Mouse (Mus musculus) heart, embryonic 11.5 days (tissue): Measurements from ENCODE around the gene Iqca. TPM values are rescaled to one million over a fixed set of nuclear protein-coding genes. Genes with fewer than 3 reads are reported as not detected.

ENCODE experiments used
- ATAC-seq: fragments of 200-750 bp; cut with Nextera tagmentation; replicated peaks from 2 replicates; pipeline ENCODE4 v1.8.0; 2017; ENCODE audit warnings: moderate library complexity; ENCODE audit not compliant: insufficient number of reproducible peaks, low FRiP score, low TSS enrichment
- H3K27ac ChIP-seq: fragments of 300-500 bp; sonication (generic); 2 replicates; pipeline ENCODE4 v1.5.1; 2014; ENCODE audit warnings: mild to moderate bottlenecking, low read depth, low read length
- H3K27me3 ChIP-seq: fragments of 300-500 bp; sonication (generic); 2 replicates; pipeline ENCODE4 v1.6.1; 2014; ENCODE audit warnings: mild to moderate bottlenecking, low read length, mixed read lengths; ENCODE audit not compliant: control insufficient read depth, insufficient read depth
- H3K36me3 ChIP-seq: fragments of 300-500 bp; sonication (generic); 2 replicates; pipeline ENCODE4 v1.6.1; 2014; ENCODE audit warnings: mild to moderate bottlenecking, low read length, moderate library complexity, mixed read lengths; ENCODE audit not compliant: control insufficient read depth, insufficient read depth
- H3K4me1 ChIP-seq: fragments of 300-500 bp; sonication (generic); 2 replicates; pipeline ENCODE4 v1.6.1; 2014; ENCODE audit warnings: low read length; ENCODE audit not compliant: control insufficient read depth, insufficient read depth
- H3K4me2 ChIP-seq: fragments of 300-500 bp; sonication (generic); 2 replicates; pipeline ENCODE4 v1.6.1; 2014; ENCODE audit warnings: mild to moderate bottlenecking, moderate library complexity
- H3K4me3 ChIP-seq: fragments of 300-500 bp; sonication (generic); 2 replicates; pipeline ENCODE4 v1.5.1; 2014; ENCODE audit warnings: low read depth, low read length
- H3K9ac ChIP-seq: fragments of 300-500 bp; sonication (generic); 2 replicates; pipeline ENCODE4 v1.6.1; 2014; ENCODE audit warnings: mild to moderate bottlenecking, low read depth, low read length, moderate library complexity
- H3K9me3 ChIP-seq: fragments of 300-500 bp; sonication (generic); replicated peaks from 2 replicates; pipeline ENCODE4 v1.6.1; 2016; ENCODE audit warnings: low read length; ENCODE audit not compliant: control insufficient read depth
- WGBS: fragments of 180-500 bp; shearing (Covaris S2); extraction: QIAGEN DNeasy Blood & Tissue Kit; methylation state at CpG from one replicate; pipeline ENCODE4 v1.1.7; 2014; ENCODE audit not compliant: insufficient replicate concordance; 5-methylcytosine and 5-hydroxymethylcytosine counted together
- polyA plus RNA-seq: library from polyadenylated mRNA; unstranded; fragments of >200 nt; fragmentation: Nextera tagmentation; extraction: Ambion mirVana; gene quantifications from 2 replicates; pipeline ENCODE4 v1.2.1, GENCODE M21; 2014

The Iqca gene
- not detected in 2 replicates for polyA plus RNA-seq

- Histone ChIP-seq H3K27ac (no peak within 1 kb of the TSS), H3K27me3 (peaks cover 24% of the 10 kb centered on the region)
- WGBS: 4% methylated on average over 18 of the region's 18 CpGs
These were observed at the start of gene Iqca for GRCm38 (mm10) chr1:90153099-90153744. Gene Iqca, minus strand, starts transcription at chr1:90153401.

GRCm38 (mm10) chr1:90202207-90202978, 49.2 kb upstream of the Iqca start:
- H3K27ac ChIP-seq: no peak overlapping the region
- H3K9ac ChIP-seq: 0 out of 2 replicates have a peak overlapping the region, but pooled peaks have one; percentile 2
- no peaks in the 10 kb centered on the region for H3K36me3 ChIP-seq
- H3K4me1 ChIP-seq: peaks cover 13% of the 10 kb centered on the region
- ATAC-seq: no peak; the same call in 1 of the 2 replicates
- H3K27me3 ChIP-seq: peaks cover 2% of the 10 kb centered on the region; the same call in 1 of the 2 replicates
- H3K4me2 ChIP-seq: peak overlapping the region; percentile 64
- WGBS: 8% methylated on average over 23 of the region's 23 CpGs
- H3K4me3 ChIP-seq: peak overlapping the region; percentile 4; the same call in 1 of the 2 replicates
- H3K9me3 ChIP-seq: no peaks in the 10 kb centered on the region

More at GRCm38 (mm10) chr1:90153099-90153744, at the start of gene Iqca:
- ATAC-seq: peak; percentile 83
- peaks cover 24% of the 10 kb centered on the region for H3K4me1 ChIP-seq
- H3K4me3 ChIP-seq: peak within 1 kb of the TSS; percentile 13; the same call in 1 of the 2 replicates
- peak within 1 kb of the TSS; percentile 62 for H3K4me2 ChIP-seq
- H3K9ac ChIP-seq: 0 out of 2 replicates have a peak within 1 kb of the TSS, but pooled peaks have one; percentile 12
- no peaks in the 10 kb centered on the region for H3K36me3 ChIP-seq
- H3K9me3 ChIP-seq: no peaks in the 10 kb centered on the region

GRCm38 (mm10) chr1:90201655-90202054, 48.5 kb upstream of the Iqca start:
- Histone ChIP-seq H3K4me1 (peaks cover 6% of the 10 kb centered on the region), H3K4me3 (no peak overlapping the region), H3K4me2 (no peak overlapping the region), H3K9me3 (no peaks in the 10 kb centered on the region), H3K27me3 (peaks cover 2% of the 10 kb centered on the region; the same call in 1 of the 2 replicates), H3K27ac (no peak overlapping the region), H3K36me3 (no peaks in the 10 kb centered on the region), H3K9ac (no peak overlapping the region)
- ATAC-seq: no peak
- 51% methylated on average over 2 of the region's 2 CpGs for WGBS

GRCm38 (mm10) chr1:90201246-90201645, 48.0 kb upstream of the Iqca start:
- Histone ChIP-seq H3K36me3 (no peaks in the 10 kb centered on the region), H3K9ac (no peak overlapping the region), H3K27ac (no peak overlapping the region), H3K4me3 (no peak overlapping the region), H3K4me1 (peaks cover 3% of the 10 kb centered on the region), H3K27me3 (peaks cover 2% of the 10 kb centered on the region; the same call in 1 of the 2 replicates), H3K4me2 (no peak overlapping the region), H3K9me3 (no peaks in the 10 kb centered on the region)
- ATAC-seq: no peak
- WGBS: 75% methylated on average over 5 of the region's 5 CpGs

- Histone ChIP-seq H3K27me3 (peaks cover 2% of the 10 kb centered on the region; the same call in 1 of the 2 replicates), H3K9me3 (no peaks in the 10 kb centered on the region), H3K9ac (no peak overlapping the region), H3K4me1 (no peaks in the 10 kb centered on the region), H3K36me3 (no peaks in the 10 kb centered on the region), H3K4me2 (no peak overlapping the region), H3K27ac (no peak overlapping the region), H3K4me3 (no peak overlapping the region)
- ATAC-seq: no peak
- WGBS: 89% methylated on average over 6 of the region's 6 CpGs
These were observed 35.8 kb upstream of the Iqca start for GRCm38 (mm10) chr1:90189046-90189445.

GRCm38 (mm10) chr1:90186874-90187273, 33.7 kb upstream of the Iqca start:
- ATAC-seq: no peak
- no peak overlapping the region for H3K4me3 ChIP-seq
- peaks cover 2% of the 10 kb centered on the region; the same call in 1 of the 2 replicates for H3K27me3 ChIP-seq
- H3K9me3 ChIP-seq: no peaks in the 10 kb centered on the region
- no peak overlapping the region for H3K4me2 ChIP-seq
- no peaks in the 10 kb centered on the region for H3K36me3 ChIP-seq
- H3K9ac ChIP-seq: no peak overlapping the region
- 83% methylated on average over 5 of the region's 5 CpGs for WGBS
- no peak overlapping the region for H3K27ac ChIP-seq
- H3K4me1 ChIP-seq: no peaks in the 10 kb centered on the region

- H3K9ac ChIP-seq: no peak overlapping the region
- no peak overlapping the region for H3K4me3 ChIP-seq
- H3K4me1 ChIP-seq: no peaks in the 10 kb centered on the region
- no peaks in the 10 kb centered on the region for H3K36me3 ChIP-seq
- H3K9me3 ChIP-seq: no peaks in the 10 kb centered on the region
- no peak overlapping the region for H3K27ac ChIP-seq
- no peak for ATAC-seq
- H3K4me2 ChIP-seq: no peak overlapping the region
- 74% methylated on average over 4 of the region's 4 CpGs for WGBS
- H3K27me3 ChIP-seq: peaks cover 2% of the 10 kb centered on the region; the same call in 1 of the 2 replicates
These were observed 33.0 kb upstream of the Iqca start for GRCm38 (mm10) chr1:90186173-90186572.

- Histone ChIP-seq H3K4me1 (no peaks in the 10 kb centered on the region), H3K27me3 (no peaks in the 10 kb centered on the region), H3K9ac (no peak overlapping the region), H3K36me3 (no peaks in the 10 kb centered on the region), H3K4me3 (no peak overlapping the region), H3K27ac (no peak overlapping the region), H3K4me2 (no peak overlapping the region), H3K9me3 (no peaks in the 10 kb centered on the region)
- 59% methylated on average over 6 of the region's 6 CpGs for WGBS
- no peak for ATAC-seq
These were observed 30.4 kb upstream of the Iqca start for GRCm38 (mm10) chr1:90183602-90184001.
